Mouse (Mus musculus): ENCODE results near the gene Fam187b. TPM values are rescaled to one million over a fixed set of nuclear protein-coding genes. Genes with fewer than 3 reads are reported as not detected.

The Fam187b gene
- polyA plus RNA-seq, 1 experiment from 2014 or later: 0.97 TPM

- peaks cover 64% of the 10 kb centered on the region for H3K36me3 ChIP-seq
- no peak for ATAC-seq (ENCODE audit: low FRiP score)
- H3K9ac ChIP-seq: peak overlapping the region; percentile 39; the same call in 1 of the 2 replicates
- H3K27me3 ChIP-seq: no peaks in the 10 kb centered on the region
- no peak overlapping the region for H3K4me2 ChIP-seq
- H3K4me3 ChIP-seq: no peak overlapping the region
- no peak overlapping the region for H3K27ac ChIP-seq
- WGBS: 95% methylated on average over 16 of the region's 16 CpGs
- H3K9me3 ChIP-seq: no peaks in the 10 kb centered on the region
- H3K4me1 ChIP-seq (replicated peaks): peaks cover 23% of the 10 kb centered on the region
Observed at GRCm38 (mm10) chr7:30952441-30953265, 20.9 kb upstream of the Fam187b start.

GRCm38 (mm10) chr7:30953459-30953858 lies 20.1 kb upstream of the Fam187b start:
- no peak for ATAC-seq (ENCODE audit: low FRiP score)

GRCm38 (mm10) chr7:30954036-30954435 lies 19.6 kb upstream of the Fam187b start:
- WGBS: 88% methylated on average over 3 of the region's 3 CpGs
- Histone ChIP-seq H3K9ac (no peak overlapping the region), H3K36me3 (peaks cover 58% of the 10 kb centered on the region), H3K27me3 (no peaks in the 10 kb centered on the region), H3K27ac (no peak overlapping the region), H3K4me3 (no peak overlapping the region), H3K9me3 (no peaks in the 10 kb centered on the region), H3K4me2 (no peak overlapping the region), H3K4me1 (replicated peaks) (peaks cover 37% of the 10 kb centered on the region)
- no peak for ATAC-seq (ENCODE audit: low FRiP score)

More at GRCm38 (mm10) chr7:30953459-30953858, 20.1 kb upstream of the Fam187b start:
- H3K36me3 ChIP-seq: peaks cover 62% of the 10 kb centered on the region
- H3K4me2 ChIP-seq: no peak overlapping the region
- H3K9me3 ChIP-seq: no peaks in the 10 kb centered on the region
- no peaks in the 10 kb centered on the region for H3K27me3 ChIP-seq
- peaks cover 31% of the 10 kb centered on the region for H3K4me1 ChIP-seq (replicated peaks)
- H3K27ac ChIP-seq: no peak overlapping the region
- 87% methylated on average over 6 of the region's 6 CpGs for WGBS
- H3K9ac ChIP-seq: no peak overlapping the region
- no peak overlapping the region for H3K4me3 ChIP-seq

GRCm38 (mm10) chr7:30954971-30955520 lies 18.5 kb upstream of the Fam187b start:
- peaks cover 50% of the 10 kb centered on the region for H3K36me3 ChIP-seq
- H3K4me3 ChIP-seq: peak overlapping the region; percentile 93
- H3K4me1 ChIP-seq (replicated peaks): peaks cover 40% of the 10 kb centered on the region
- 89% methylated on average over 12 of the region's 12 CpGs for WGBS
- peak overlapping the region; percentile 99 for H3K9ac ChIP-seq
- H3K9me3 ChIP-seq: no peaks in the 10 kb centered on the region
- H3K27ac ChIP-seq: peak overlapping the region; percentile 13; the same call in 1 of the 2 replicates
- ATAC-seq (ENCODE audit: low FRiP score): no peak
- peak overlapping the region; percentile 84 for H3K4me2 ChIP-seq
- H3K27me3 ChIP-seq: no peaks in the 10 kb centered on the region

- under 1% methylated on average over 48 of the region's 64 CpGs for WGBS
- peak overlapping the region; percentile 84 for H3K4me2 ChIP-seq
- H3K9me3 ChIP-seq: no peaks in the 10 kb centered on the region
- peak overlapping the region; percentile 93 for H3K4me3 ChIP-seq
- ATAC-seq (ENCODE audit: low FRiP score): peak; percentile 76
- peaks cover 40% of the 10 kb centered on the region for H3K4me1 ChIP-seq (replicated peaks)
- no peaks in the 10 kb centered on the region for H3K27me3 ChIP-seq
- H3K27ac ChIP-seq: peak overlapping the region; percentile 99
- peaks cover 43% of the 10 kb centered on the region for H3K36me3 ChIP-seq
- peak overlapping the region; percentile 99 for H3K9ac ChIP-seq
Observed at GRCm38 (mm10) chr7:30955584-30956356, 17.8 kb upstream of the Fam187b start.

GRCm38 (mm10) chr7:30956357-30956751 lies 17.2 kb upstream of the Fam187b start:
- Histone ChIP-seq H3K27ac (peak overlapping the region; percentile 99), H3K4me3 (peak overlapping the region; percentile 93), H3K9ac (peak overlapping the region; percentile 99), H3K9me3 (no peaks in the 10 kb centered on the region), H3K4me2 (peak overlapping the region; percentile 84), H3K27me3 (no peaks in the 10 kb centered on the region), H3K4me1 (replicated peaks) (peaks cover 40% of the 10 kb centered on the region), H3K36me3 (peaks cover 37% of the 10 kb centered on the region)
- 3% methylated on average over 9 of the region's 49 CpGs for WGBS
- peak; percentile 40 for ATAC-seq (ENCODE audit: low FRiP score)

- peaks cover 33% of the 10 kb centered on the region for H3K36me3 ChIP-seq
- H3K27ac ChIP-seq: peak within 1 kb of the TSS; percentile 99
- peak within 1 kb of the TSS; percentile 93 for H3K4me3 ChIP-seq
- H3K27me3 ChIP-seq: no peaks in the 10 kb centered on the region
- peak; percentile 40 for ATAC-seq (ENCODE audit: low FRiP score)
- H3K4me2 ChIP-seq: peak within 1 kb of the TSS; percentile 84
- no peaks in the 10 kb centered on the region for H3K9me3 ChIP-seq
- peak within 1 kb of the TSS; percentile 99 for H3K9ac ChIP-seq
- 2% methylated on average over 11 of the region's 82 CpGs for WGBS
- peaks cover 40% of the 10 kb centered on the region for H3K4me1 ChIP-seq (replicated peaks)
Observed at GRCm38 (mm10) chr7:30956756-30957366, 16.7 kb upstream of the Fam187b start, which contains the start of gene Usf2. TSS of gene Usf2 (minus strand) at chr7:30956803.

- peak overlapping the region; percentile 99 for H3K27ac ChIP-seq
- H3K4me3 ChIP-seq: peak overlapping the region; percentile 93
- under 1% methylated on average over 40 of the region's 43 CpGs for WGBS
- H3K9ac ChIP-seq: peak overlapping the region; percentile 99
- H3K27me3 ChIP-seq: no peaks in the 10 kb centered on the region
- ATAC-seq (ENCODE audit: low FRiP score): peak; percentile 65
- peaks cover 38% of the 10 kb centered on the region for H3K4me1 ChIP-seq (replicated peaks)
- peak overlapping the region; percentile 84 for H3K4me2 ChIP-seq
- no peaks in the 10 kb centered on the region for H3K9me3 ChIP-seq
- H3K36me3 ChIP-seq: peaks cover 28% of the 10 kb centered on the region
Observed at GRCm38 (mm10) chr7:30957367-30957783, 16.2 kb upstream of the Fam187b start.

- no peak for ATAC-seq (ENCODE audit: low FRiP score)
- H3K27ac ChIP-seq: peak overlapping the region; percentile 99
- WGBS: 71% methylated on average over 28 of the region's 28 CpGs
- no peaks in the 10 kb centered on the region for H3K9me3 ChIP-seq
- peaks cover 19% of the 10 kb centered on the region for H3K36me3 ChIP-seq
- no peaks in the 10 kb centered on the region for H3K27me3 ChIP-seq
- H3K9ac ChIP-seq: peak overlapping the region; percentile 99
- H3K4me3 ChIP-seq: peak overlapping the region; percentile 93
- peak overlapping the region; percentile 84 for H3K4me2 ChIP-seq
- H3K4me1 ChIP-seq (replicated peaks): peaks cover 36% of the 10 kb centered on the region
Observed at GRCm38 (mm10) chr7:30958109-30958865, 15.3 kb upstream of the Fam187b start.

GRCm38 (mm10) chr7:30958866-30959487 lies 14.6 kb upstream of the Fam187b start:
- ATAC-seq (ENCODE audit: low FRiP score): no peak
- H3K36me3 ChIP-seq: peaks cover 12% of the 10 kb centered on the region
- H3K9ac ChIP-seq: no peak overlapping the region
- H3K4me3 ChIP-seq: no peak overlapping the region
- no peaks in the 10 kb centered on the region for H3K9me3 ChIP-seq
- WGBS: over 99% methylated on average over 9 of the region's 9 CpGs
- no peak overlapping the region for H3K27ac ChIP-seq
- no peaks in the 10 kb centered on the region for H3K27me3 ChIP-seq
- peak overlapping the region; percentile 84 for H3K4me2 ChIP-seq
- H3K4me1 ChIP-seq (replicated peaks): peaks cover 36% of the 10 kb centered on the region

GRCm38 (mm10) chr7:30959786-30960349 lies 13.7 kb upstream of the Fam187b start:
- Histone ChIP-seq H3K9me3 (no peaks in the 10 kb centered on the region), H3K4me1 (replicated peaks) (peaks cover 30% of the 10 kb centered on the region), H3K27me3 (no peaks in the 10 kb centered on the region), H3K36me3 (peaks cover 3% of the 10 kb centered on the region), H3K27ac (no peak overlapping the region), H3K4me3 (no peak overlapping the region), H3K9ac (no peak overlapping the region), H3K4me2 (no peak overlapping the region)
- 84% methylated on average over 6 of the region's 6 CpGs for WGBS
- ATAC-seq (ENCODE audit: low FRiP score): no peak

All from hindbrain, embryonic 13.5 days (tissue).